Mouse (Mus musculus) neutrophil, adult 83 days (primary cell): Measurements from ENCODE around the gene Cel. TPM values are rescaled to one million over a fixed set of nuclear protein-coding genes. Genes with fewer than 3 reads are reported as not detected.

Experiments
- total RNA-seq, 2 experiments: library from RNA; stranded (reverse); gene quantifications; one replicate each; pipeline ENCODE4 v1.2.4; 2023

Gene Cel
- total RNA-seq = not detected

GRCm38 (mm10) chr2:28563303-28563702 is at the start of gene Cel:
TSS of gene Cel (minus strand) at chr2:28563403.

GRCm38 (mm10) chr2:28583651-28584050 is 20.4 kb upstream of the Cel start, which contains the start of gene Gtf3c5:
TSS of gene Gtf3c5 (minus strand) at chr2:28583751.

GRCm38 (mm10) chr2:28512798-28513401 is 50.3 kb downstream of the Cel start, which contains the start of gene Ralgds:
TSS of gene Ralgds (plus strand) at chr2:28513125.

GRCm38 (mm10) chr2:28505795-28506194 is 57.4 kb downstream of the Cel start, which contains the start of gene Gm10134:
TSS of gene Gm10134 (plus strand) at chr2:28506095.

Other genes starting within 250 kb of the Cel start
- under 1 TPM; 0.24 TPM for gene Ppp1r26, start 116.6 kb downstream of the Cel start, total RNA-seq
- not detected for gene 1700007K13Rik, start 97.1 kb downstream of the Cel start, total RNA-seq
- gene Mrps2, start 95.3 kb downstream of the Cel start, total RNA-seq = 10 to 100 TPM; 12.5 to 12.9 TPM
- gene Gbgt1, start 66.5 kb downstream of the Cel start, total RNA-seq = 10 to 100 TPM in 1 of 2 experiments, 1 to 10 TPM in 1; 9.9 to 10.1 TPM
- 1 to 10 TPM; 2.7 to 3.7 TPM for gene Gm10134, start 57.3 kb downstream of the Cel start, total RNA-seq
- 10 to 100 TPM; 15.7 to 19.4 TPM for gene Ralgds, start 50.3 kb downstream of the Cel start, total RNA-seq
- 10 to 100 TPM; 13.2 to 17.4 TPM for gene Gtf3c5, start 20.3 kb upstream of the Cel start, total RNA-seq
- 10 to 100 TPM; 19.3 to 20.4 TPM for gene Gfi1b, start 58.6 kb upstream of the Cel start, total RNA-seq
- gene Tsc1, start 77.8 kb upstream of the Cel start, total RNA-seq = 10 to 100 TPM; 14.5 to 17.4 TPM
- gene Spaca9, start 136.3 kb upstream of the Cel start, total RNA-seq = 10 to 100 TPM; 16.0 to 20.6 TPM
- 1 to 10 TPM; 3.2 to 5.5 TPM for gene Ak8, start 136.8 kb upstream of the Cel start, total RNA-seq